Mouse (Mus musculus) lung, adult 18-20 months (tissue): ENCODE results near the gene Fancb.

ENCODE experiments used
- DNase-seq, 2 experiments: peaks; one replicate each; pipeline ENCODE4 v3.0.0; 2022; ENCODE audit warnings: mixed read lengths in 2 of 2

Gene Fancb

DNA sequence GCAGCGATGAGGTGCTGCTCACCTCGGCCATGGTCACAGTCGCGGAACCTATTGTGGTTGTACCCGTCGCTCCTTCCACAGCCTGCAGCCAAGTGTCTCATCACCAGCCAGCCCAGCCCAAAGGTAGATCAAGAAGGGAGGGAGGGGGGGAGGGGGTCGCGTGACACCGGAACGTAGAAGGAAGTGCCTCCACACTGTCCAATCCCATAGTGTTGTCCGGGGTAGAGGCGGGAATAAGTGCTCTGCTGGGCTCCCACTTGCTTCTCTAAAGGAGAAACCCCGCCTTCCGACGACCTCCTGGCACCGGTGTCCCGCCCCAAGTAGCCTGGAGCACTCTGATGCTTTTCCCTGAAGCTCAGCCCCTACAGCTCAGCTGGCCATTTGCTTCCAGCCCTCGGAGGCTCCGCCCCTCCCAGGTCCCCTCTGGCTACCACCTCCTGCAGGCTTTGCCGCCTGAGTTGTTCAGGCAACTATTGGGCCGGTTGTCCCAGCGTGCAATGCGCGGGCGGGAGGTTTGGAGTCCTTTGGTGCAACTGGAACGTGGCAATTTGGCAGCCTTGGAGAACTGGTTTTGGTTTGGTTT is at the start of gene Fancb, which contains the start of gene Mospd2:
TSS of gene Fancb (plus strand) at position 400 of the 583 bp plus-strand sequence.
TSS of gene Mospd2 (minus strand) at position 183 of the 583 bp plus-strand sequence.
- DNase-seq = peak; percentile 96

DNA sequence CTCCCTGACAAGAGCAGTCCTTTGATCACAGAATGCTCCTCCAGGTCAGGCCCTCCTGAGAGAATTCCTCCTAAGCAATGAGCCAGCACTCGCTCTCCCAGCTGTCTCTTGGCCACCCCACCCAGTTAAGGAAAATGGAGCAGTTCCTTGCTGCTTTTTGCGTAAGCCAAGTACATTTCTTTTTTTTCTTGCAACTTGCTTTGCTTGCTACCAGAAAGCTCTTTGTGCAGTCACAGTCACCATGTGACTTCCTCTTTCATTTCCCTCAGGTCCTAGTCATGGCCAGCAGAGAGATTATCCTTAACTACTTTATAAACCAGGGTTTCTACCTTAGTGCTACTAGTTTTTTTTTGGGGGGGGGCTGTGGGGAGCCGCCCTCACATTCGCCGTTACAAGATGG is 38.9 kb upstream of the Fancb start:
- DNase-seq = no peak

- peak; percentile 5 to 24 for DNase-seq
Measured at GRCm38 (mm10) chrX:164951858-164952576, 28.4 kb upstream of the Fancb start.

- DNase-seq = no peak
Measured at GRCm38 (mm10) chrX:164952601-164953375, 27.6 kb upstream of the Fancb start.

DNA sequence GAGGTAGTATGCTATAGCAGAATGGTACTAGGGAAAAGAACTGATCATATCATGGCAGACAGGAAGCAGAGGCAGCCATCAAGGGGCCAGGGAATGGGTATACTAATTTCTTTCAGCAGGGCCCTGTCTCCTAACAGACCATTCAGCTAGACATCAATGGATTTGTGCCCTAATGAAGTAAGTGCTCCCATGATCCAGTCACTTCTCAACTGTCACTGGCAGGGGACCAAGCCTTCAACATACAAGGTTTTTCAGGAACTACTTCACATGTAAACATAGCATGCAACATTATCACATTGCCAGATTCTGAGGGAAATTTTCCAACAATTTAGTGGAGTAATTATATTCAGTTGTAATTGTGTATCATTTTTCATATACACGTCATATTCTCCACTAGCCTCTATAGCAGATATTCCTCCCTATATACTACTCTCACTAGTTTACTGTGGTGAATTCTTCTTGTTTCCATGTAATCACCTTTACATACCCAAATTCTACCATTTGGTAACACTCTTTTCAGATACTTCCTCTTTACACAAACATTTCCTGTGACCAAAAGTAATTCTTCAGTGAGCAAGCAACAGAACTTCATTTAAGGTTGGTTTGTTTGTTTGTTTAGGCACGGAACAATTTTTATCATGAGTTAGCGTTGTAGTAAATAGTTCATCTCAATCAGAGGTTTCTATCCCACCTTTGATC is 14.5 kb upstream of the Fancb start:
- DNase-seq = no peak

DNA sequence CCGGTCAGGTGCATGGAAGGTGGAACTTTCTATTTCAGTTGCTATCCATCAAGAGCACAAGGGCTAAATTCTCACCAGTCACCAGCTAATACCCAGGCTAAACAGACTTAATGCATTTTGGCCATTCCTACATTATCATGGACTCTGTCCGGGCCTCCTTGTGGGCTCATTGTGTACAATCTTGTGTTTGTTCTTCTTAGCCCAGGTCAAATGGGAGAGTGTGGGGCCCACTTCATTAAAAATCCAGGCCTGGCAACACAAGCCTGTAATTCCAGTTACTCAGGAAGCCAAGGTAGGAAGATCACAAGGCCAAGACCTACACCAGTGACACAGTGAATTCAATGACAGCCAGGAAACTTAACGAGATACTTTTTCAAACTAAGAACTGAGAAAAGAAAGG is 9.2 kb upstream of the Fancb start:
- DNase-seq = peak in 1 of 2 experiments; percentile 8

- no peak for DNase-seq
Measured at GRCm38 (mm10) chrX:164978866-164979265, 1.5 kb upstream of the Fancb start.

- DNase-seq = no peak
Measured at GRCm38 (mm10) chrX:165003141-165003540, 22.7 kb downstream of the Fancb start.

DNA sequence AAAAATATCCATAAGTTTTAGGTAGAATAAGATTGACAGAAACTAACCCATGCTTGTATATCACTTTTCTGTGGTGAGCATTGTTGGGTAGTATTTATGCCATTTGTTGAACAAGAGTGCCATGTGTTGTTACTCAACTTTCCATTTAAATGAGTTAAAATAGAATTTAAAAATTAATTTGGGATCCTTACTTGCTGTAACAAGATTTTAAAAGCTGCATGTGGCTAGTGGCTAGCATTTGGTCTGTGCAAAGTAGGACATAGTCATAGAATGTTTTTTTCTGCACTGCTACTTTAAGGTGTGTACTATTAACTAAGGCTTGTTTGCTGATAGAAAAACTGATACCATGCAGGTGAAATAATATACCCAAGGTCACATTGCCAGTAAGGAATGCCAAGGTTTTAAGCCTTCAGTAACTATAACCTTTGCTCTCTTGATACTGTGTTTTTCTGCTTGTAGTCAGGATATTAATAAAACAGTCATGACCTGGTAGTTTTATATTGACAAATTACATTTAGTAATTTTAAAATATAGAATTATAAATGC is 24.5 kb downstream of the Fancb start, which contains the start of gene Gm17604:
TSS of gene Gm17604 (minus strand) at position 51 of the 546 bp plus-strand sequence.
- DNase-seq = no peak
